Mouse (Mus musculus) kidney, adult 2 months (tissue): ENCODE data around the gene Arhgef10l.

Experiments
- CTCF ChIP-seq: fragments of 200-500 bp; conservative IDR thresholded peaks from 2 replicates; pipeline ENCODE4 v1.5.1; 2011; ENCODE audit warnings: low read depth, mild to moderate bottlenecking, control low read depth, low read length, moderate library complexity, mixed read lengths; ENCODE audit not compliant: insufficient read depth, insufficient read length
- POLR2A ChIP-seq: fragments of 200-500 bp; IDR thresholded peaks from one replicate; pipeline ENCODE4 v1.6.1; 2011; ENCODE audit warnings: low read depth, low read length, control low read depth

DNA sequence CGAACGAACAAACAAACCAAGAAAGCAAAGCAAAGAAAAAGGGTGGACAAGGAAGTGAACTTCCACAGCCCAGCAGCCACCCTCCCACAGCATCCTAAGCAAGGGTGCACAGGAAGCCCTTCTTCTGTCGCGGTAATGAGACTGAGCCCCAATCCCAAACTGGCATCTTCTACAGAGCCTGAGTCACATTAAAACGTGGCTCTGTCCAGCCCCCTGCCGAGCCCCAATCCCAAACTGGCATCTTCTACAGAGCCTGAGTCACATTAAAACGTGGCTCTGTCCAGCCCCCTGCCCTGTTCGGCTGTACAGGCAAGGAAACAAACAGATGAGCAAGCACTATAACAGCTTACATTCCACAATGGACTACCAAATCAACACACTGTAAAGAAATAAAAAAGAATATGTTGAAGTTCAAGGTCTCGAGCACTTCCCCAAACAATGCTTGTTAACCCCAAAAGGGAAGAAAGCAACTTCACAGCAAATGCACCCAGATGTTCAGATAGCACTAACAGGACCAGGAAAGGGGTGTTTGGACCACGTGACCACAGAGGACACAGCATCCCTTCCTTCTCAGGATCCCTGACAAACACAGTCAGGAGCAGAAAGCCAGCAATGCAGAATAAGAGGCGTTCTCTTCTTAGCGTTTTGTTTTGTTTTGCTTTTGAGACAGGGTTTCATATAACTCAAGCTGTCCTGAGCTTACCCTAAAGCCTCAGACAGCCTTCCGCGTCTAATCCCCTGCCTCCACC lies 11.8 kb downstream of the Arhgef10l start:
- TF ChIP-seq POLR2A (no peak), CTCF (no peak)
